Mouse (Mus musculus) cerebellum, postnatal 25 days (tissue): ENCODE results near the gene Epas1.

Experiments
- DNase-seq, 2 experiments: peaks; one replicate each; pipeline ENCODE4 v3.0.0; 2021; ENCODE audit warnings: mixed read lengths in 2 of 2

Gene Epas1

DNA sequence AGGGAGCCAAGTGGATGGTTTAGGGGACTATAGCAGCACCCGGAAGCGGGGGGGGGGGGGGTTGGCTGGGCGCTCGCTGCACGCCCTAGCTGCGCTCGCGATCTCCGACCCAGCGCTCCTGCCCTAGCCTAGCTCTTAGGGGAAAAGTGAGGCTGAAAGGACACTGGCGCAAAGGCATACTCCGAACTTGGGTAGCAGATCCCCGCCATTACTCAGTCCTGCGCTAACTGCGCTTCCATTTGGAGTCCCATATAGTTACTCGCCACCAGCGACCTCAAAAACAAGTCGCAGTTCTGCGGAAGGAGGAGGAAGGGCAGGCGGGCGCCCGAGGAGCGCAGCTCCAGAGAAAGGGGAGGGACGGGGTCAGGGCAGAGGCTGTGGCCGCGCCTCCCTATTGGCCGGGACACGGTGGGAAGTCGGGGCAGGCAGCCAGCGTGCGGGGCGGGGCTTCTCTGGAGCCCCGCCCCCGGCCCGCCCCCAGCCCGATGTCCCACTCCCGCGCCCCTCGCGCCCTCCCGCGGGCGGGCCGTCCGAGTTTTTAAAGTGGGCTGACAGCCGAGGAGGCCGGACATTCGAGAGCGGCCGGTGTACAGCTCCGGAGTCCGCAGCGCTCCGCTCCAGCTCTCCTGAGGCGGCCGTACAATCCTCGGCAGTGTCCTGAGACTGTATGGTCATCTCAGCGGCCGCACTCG lies at the start of gene Epas1:
Epas1 (plus strand) TSS at position 571 of the 692 bp plus-strand sequence.
- peak; percentile 58 to 75 for DNase-seq

DNA sequence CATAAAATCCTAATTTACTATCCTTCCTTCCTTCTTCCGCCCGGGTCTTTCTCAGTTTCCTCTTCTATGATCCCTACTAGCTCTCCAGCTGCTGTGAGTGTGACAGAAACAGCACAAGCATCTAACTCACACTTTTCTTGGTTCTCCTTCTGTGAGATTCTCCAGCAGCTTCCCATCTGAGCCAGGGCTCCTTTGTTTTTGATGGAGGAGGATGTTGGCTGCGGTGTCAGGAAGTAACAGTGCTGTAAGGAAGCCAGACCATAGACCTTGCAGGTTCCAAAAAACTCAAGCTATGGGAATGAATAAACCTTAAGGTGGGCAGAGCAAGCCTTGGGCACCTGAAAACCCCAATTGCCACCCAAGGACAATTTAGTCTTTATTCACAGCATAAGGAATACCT lies 48.3 kb upstream of the Epas1 start:
- no peak for DNase-seq

DNA sequence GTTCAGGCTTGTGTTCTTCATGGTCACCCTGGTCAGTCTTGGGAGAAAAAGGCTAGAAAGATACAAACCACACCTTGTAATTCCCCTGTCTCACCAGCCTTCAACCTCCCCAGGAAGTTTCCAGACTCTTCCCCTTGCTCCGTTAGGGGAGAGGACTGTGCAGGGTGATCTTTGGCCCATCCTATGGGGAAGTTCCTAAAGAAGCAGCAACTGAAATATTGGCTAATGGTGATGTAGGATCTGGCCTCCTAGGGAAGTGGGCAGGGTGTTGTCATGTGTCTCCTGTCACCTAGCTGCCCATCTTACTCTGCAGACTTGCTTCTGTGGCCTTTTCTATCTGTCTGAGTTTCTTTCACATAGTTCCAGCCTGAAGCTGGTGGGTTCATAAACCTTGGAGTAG lies 47.0 kb upstream of the Epas1 start:
- no peak for DNase-seq

DNA sequence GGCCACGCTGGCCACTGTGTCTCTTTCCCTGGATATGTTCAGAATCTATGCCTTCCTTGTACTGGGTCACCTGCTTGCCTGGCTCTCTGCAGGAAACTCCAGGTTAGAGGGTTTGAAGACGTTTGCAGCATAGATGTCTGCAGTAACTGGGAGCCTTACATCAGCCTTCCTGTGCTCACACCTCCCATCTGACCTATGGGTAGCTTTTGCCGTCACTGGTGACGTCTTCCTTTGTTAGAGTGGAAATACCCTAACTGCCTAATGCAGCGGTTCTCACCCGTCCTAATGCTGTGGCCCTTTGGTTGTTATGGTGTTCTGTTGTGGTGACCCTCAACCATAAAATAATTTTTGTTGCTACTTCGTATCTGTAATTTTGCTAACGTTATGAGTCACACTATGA lies 43.7 kb upstream of the Epas1 start:
- no peak for DNase-seq

DNA sequence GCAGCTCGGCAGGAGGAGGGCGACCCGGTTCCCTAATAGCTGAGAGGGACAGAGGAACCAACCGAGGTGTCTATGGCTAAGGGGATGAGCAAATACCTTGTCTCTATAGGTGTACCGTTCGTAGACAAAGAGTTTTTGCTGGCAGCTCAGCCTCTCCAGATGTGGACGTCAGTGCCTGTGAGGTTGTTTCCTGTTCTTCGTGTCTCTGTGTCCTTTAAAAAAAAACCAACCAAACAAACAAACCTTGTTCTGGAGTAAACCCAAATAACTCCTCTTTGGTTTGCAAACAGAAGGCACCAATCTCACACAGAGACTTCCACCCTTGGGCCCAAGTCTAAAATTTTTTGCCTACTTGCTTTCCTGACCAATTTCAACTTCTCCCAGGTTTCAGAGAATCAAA lies 43.1 kb upstream of the Epas1 start:
- no peak for DNase-seq

DNA sequence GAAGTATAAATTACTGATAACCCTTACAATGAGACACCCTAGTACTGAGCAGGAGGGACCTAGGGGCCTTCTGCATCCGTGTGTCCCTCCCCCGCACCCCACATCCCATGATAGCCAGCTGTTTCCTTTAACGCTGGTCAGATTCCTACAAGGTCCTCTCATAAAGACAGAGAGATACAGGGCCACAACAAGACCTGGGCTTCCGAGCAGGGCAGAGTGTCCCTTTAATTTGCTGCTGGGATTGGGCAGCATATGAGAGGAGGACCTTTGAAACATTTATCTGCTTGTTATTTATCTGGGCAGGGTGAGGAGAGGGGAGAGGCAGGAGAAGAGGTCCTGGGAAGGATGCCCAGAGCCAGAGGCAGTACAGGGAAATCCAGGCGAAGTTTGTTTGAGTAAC lies 41.6 kb upstream of the Epas1 start:
- no peak for DNase-seq

DNA sequence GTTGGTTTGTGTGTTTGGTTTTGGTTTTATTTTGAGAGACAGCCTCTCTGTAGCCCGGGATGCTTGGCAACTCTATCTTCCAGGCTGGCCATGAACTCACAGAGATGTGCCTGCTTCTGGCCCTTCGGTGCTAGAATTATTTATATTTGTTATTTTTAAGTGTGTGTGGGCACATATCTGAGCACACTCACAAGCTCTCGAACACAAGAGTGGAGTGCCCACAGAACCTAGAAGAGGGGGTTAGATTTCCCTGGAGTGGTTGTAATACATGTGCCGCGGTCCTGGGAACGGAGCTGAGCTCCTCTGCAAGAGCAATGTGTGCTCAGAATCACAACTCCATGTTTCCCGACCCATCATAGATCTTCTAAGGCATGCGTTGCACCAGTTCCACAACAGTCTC lies 40.9 kb upstream of the Epas1 start:
- DNase-seq = no peak

DNA sequence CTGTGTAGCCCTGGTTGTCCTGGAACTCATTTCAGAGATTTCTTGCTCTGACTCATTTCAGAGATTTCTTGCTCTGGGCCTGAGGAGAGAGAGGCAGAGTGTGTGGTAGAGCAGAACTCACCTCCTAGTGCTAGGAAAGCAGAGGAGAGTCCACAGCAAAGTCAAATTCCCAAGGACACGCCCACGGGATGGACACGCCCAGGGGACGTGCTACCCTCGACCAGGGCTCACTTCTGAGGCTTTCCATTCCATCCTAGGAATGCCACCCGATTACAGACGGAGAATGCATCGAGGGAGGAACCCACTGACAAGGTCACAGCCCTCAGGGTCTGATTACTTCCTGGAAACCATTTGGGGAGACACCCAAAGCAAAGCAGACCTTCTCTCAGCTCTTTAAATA lies 39.9 kb upstream of the Epas1 start:
- DNase-seq = no peak

DNA sequence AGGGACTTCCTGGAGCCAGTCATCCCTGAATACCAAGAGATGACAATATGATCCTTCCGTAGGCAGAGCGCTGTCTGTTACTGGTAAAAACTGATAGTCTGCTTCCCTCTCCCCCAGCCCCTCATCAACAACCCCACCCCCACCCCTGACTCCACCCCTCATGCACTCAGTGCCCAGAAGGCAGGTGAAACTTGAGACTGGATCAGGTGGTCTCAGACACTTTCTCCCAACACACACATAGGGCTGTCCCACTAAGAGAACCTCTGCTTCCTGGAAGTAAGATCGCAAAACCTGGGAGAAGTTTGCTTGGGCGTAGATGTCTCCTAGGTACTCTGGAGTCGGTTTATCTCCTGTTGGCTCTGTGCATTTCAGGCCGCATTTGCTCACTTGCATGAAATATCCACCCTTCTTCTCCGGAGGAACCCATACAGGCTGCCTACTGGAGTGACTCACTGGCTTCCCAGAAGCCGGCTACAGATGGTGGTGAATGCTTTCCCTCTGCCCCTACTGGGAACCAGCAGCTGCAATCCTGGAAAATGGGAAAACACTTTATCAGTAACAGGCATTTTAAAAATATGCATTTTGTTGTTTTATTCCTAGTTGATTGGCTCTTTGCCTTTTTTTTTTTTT lies 28.6 kb upstream of the Epas1 start:
- no peak for DNase-seq

DNA sequence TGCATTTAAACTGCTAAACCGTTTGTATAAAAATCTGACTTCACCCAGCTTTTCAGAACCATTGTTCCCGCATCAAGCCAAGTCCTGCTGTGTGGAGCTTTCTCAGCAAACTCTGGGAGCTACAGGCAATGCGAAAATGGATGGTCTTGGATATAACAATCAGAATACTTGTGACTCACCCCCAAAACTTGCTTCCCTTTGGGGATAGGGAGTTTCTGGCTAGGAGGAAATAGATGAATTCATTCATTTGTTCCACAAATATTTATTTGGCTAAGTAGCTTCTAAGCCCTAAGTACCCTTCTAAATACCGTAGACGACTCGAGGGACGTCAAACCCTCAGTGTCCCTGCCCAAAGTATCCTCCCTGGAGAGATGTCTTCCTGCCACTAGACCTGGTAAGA lies 27.0 kb upstream of the Epas1 start:
- no peak for DNase-seq

DNA sequence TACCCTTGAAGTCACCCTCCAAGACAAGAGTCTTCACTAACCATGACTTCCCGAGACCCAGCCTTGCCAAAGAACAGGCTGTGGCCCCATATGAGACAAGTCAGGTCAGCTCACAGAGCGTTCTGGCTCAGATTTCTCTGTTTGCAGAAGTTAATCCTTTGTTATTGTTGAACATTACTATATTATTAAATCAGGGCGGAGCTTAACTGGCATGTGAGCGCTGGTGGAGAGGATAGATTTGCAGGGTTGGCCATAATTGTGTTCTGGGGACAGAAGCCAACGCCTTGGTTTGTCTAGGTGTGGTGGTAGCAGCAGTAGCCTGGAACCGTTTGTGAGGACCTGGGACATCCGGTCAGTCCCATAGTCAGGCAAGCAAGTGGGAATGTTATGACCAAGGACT lies 26.5 kb upstream of the Epas1 start:
- no peak for DNase-seq

DNA sequence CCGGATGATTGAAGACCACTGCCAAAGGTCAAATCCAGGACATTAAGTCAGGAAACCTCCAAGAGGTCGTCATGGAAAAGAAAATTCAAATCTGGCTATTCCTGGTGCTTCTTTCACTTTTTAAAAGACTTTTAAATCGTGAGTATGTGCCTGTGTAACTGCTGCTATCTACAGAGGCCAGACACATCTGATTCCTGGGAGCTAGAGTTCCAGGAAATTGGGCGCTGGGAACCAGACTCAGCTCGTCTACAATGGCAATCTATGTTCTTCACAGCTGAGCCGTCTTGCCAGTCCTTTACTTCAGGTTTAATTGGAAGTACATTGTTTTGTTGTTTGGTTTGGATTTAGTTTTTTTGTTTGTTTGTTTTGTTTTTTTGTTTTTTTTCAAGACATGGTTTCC lies 22.2 kb upstream of the Epas1 start:
- DNase-seq = no peak

DNA sequence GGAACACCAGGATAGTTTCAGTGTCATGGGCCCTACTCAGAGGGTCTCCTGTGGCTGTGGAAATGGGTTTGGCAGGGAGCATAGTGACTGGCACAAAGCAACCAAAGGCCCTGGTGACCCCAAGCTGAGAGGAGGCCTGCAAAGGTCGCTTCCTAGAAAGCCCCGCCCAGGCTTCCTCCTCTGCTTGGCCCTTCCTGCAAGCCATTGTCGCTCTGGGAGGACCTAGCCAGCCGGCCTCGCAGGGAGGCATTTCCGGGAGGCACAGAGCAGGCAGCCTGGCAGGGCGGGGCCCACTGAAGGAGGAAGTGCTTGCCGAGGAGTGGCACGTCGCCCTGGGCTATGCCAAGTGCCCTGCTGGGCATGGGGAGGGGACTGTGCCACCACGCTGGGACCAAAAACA lies 21.5 kb upstream of the Epas1 start:
- DNase-seq = peak; percentile 53 to 65

DNA sequence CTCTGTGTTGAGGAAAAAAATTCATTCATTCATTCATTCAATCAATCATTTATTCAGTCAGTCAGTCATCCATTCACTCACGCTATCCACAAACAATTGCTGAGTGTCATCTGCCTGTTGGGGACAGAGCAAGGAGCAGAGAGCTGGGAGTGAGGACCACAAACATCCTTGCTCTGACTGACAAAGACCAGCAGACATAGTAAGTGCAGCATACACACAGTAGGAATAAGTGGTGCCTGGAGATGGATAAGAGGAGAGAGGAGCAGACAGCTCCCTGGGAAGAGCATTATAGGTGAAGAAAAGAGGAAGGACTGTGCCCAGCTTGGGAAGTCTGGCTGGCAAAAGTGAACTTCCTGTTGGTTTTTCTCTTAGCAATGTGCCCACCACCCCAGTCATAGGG lies 21.0 kb upstream of the Epas1 start:
- DNase-seq = no peak

DNA sequence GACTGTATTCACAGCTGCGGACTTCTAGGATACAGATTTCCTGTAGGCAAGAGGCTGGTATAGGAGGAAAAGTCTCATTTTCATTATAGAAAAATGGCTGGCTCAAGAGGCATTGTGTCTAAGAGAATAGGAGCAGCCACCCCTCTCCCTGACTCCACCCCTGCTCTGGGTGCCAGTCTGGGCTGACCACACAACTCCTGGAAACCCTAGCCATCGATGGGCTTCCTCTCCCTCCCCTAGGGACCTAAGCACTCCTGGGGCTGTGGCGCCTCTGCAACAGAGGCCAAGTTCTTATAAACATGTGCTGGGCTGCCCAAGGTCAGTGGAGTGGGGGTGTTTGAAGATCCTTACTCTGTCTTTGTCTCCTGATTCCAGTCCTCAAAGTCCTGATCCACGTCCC lies 19.9 kb upstream of the Epas1 start:
- no peak for DNase-seq

DNA sequence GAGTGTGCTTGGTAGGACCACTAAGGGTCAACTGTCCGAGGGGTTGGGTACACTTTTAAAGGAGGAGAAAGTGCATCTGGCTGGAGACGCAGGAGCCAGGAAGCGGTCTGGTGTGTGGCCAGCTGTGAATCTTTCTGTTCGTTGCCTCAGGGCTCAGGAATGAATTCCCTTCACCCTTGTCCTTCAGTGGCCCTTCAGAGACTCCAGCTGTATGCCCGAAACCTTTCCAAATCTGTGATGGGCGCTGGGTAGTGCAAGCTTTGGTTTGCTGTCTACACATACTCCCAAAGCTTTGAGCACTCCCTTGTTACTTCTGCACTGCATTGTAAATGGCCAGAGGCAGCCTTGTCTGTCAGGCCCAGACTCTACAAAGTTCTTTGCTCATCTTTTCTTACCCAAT lies 15.0 kb upstream of the Epas1 start:
- no peak for DNase-seq

DNA sequence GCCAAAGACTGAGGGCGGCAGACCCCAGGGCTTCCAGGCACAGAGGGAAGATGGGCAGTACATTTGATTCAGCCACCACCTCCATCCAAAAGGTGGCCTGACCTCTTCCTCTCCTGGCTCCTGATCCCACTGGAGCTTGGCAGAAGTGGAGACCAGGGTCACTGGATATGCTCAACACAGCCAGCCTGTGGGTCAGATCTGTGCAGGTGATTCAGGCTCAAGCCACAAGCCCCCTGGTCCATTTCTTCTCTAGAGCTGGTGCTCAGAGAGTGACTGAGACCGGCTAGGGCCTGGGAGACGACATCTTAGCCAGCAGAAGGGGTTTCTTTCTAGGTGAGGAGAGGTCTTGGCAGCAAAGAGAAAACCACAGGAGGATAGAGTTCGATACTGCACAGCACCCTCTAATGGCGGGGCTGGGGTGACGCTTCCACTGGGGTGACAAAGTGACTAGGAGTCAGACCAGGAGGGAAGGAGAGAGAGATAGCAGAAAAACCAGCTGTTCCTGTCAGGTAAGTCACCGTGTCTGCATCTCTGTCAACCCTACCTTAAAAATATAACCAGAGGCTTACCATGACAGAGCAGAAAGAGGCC lies 10.1 kb upstream of the Epas1 start:
- DNase-seq = no peak

DNA sequence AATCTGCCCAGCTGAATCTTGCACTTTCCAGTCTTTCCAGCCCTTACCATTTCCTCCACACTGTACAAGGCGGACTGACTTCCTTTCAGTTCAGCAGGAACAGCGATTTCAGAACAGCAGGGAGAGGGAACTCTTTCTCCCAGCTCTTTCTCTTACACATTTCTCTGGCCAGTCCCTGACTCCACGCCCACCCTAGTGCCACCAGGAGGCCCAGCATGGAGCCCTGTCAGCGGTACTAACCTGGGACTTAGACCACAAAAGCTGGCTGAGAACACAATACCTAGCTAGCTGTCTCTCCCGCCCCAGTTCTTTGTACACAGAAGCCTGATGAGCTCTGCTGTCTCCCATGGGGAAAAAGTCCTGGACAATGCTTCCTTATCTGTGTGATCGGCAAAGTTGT lies 8.6 kb upstream of the Epas1 start:
- DNase-seq = no peak

DNA sequence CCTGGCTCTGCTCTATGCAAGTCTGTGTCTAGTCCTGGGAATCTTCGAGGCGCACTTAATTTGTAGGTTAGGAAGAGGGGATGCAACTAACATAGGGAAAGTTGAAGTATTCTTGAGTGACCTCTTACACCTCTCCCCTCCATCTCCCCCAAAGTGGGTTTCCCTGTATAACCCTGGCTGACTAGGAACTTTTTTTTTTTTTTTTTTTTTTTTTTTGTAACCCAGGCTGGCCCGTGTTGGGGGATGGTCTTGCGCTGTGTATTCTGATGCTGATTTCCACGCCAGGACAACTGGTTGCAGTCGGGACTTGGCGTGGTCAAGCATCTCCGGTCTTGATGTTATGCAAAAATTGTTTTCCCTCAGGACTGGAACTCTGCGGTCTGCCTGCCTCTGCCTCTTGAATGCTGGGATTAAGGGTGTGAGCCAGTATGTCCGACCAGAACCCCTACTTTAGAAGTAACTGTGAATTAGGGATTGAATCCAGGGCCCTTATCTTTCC lies 2.1 kb upstream of the Epas1 start:
- no peak for DNase-seq

DNA sequence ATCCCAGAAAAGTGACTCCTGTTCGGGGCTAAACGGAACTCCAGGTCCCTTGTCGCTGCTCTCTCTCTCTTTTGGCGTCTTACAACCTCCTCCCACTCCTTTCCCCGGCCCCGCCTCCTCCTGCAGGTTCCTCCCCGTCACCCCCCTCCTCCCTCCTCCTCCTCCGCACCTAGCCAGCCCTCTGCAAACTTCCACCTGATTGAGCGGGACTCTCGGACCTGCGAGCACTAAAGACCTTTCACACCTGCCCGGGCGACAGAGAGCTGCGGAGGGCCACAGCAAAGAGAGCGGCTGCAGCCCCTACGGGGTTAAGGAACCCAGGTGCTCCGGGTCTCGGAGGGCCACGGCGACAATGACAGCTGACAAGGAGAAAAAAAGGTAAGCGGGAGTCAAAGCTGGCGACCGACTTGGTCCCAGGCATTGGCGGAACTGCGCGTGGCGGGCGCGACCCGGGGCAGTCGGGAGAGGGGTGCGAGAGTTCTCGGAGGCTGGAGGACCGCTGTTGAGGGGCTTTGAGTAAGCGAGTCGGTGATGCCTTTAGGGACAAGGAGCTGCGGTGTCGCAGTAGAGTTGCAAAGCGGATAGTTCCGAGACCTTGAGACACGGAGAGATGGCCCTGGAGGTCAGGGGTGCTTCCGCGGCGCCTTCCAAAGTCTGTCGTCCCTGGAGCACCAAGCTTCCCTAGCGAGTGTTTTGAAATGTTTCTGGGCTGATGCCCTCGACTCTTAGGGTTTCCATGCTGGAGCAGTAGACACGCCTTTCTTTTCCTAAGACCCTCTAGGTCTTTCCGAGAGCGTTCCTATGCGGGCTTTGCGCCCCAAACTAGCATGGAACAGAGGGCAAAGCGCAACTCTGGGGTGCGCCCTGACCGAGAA lies 668 bp downstream of the Epas1 start:
- DNase-seq = peak; percentile 24 to 50

DNA sequence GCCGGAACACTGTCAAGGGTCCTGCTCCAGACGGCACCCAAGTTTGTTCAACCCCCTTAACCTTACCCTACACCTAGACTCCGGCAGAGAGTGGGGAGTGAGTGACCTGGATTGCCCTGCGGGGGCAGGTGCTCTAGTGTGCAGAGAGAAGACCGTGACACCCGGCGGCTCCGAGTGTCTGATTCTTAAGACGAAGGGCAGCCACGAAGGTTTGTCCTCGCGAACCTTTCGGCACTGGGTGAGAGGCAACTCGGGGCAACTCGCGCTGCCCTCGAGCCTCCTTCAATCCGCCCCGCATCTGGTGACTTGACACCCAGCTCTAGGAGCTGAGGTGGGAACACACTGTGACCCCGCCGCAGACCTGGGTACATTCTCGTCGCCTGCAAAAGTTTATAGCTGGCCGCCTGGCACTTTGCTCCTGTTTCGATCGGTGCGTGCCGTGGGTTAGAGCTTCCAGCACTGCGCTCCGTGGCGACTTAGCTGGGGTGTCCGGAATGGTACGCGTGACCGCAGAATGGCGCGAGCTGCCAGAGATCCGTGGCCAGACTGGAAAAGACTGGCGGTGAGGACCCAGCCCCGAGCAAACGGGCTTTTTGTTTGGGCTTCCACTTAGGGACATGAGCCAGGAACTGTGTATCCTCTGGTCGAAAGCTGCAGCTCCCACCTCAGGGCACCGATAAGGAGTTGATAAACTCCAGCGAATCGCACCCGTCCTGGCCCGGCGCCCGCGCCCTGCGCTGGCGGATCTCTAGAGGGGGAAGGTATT lies 1.5 kb downstream of the Epas1 start:
- DNase-seq = peak; percentile 17 to 23

DNA sequence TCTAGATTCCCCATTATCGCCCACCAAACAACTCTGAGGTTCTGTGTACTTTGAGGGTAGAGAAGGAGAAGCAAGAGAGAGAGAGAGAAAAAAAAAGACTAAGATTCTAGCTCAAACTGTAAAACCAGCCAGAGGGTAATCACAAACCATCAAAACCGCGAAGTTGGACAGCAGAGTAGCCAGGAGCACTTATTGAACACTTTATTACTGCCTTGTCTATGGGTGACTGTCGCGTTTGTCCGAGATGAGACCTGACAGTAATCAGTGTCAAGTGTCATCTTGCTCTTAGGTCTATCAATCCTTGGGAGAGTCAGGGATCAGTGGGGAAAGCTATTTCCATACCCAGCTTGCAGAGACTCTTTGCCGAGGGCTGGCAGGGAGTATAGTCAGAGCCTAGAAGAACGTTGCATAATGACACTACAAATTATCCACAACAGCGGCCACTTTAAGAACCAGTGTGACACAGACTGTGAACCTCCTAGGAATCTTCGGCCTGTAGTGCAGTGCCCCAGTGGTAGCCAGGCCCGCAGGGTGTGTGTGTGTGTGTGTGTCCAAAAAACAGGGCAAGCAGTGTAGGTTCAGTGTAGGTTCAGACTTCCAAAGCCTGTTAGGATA lies 2.2 kb downstream of the Epas1 start:
- DNase-seq = no peak
